Mouse (Mus musculus): ENCODE measurements around the gene Gpr88. TPM values are rescaled to one million over a fixed set of nuclear protein-coding genes. Genes with fewer than 3 reads are reported as not detected.

The Gpr88 gene
- not detected in 2 replicates for total RNA-seq (2017)

DNA sequence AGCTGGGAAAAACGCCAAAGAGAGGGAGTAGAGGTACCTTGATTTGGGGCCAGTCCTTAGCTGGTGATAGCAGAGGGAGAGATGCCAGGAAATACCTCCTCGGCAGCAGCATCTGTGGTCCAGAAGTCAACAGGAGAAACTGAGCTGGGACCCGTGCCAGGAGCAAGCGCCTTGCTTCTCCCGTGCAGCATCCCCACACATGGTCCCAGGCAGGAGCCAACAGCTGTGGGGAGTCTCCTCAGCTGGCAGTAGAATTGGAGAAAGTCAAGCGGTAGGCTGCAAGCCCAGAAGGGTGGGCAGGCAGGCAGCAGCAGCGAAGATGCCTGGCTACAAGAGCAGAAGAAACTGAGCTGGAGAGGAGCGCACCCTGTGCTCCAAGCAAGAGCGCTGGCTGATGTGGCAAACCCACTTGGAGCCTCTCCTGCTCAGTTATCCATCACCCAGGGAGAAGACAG lies at the start of gene Gpr88:
Gene Gpr88 (minus strand): TSS at position 427 of the 455 bp plus-strand sequence.
- no peak for ATAC-seq (replicated peaks; ENCODE audit: low read depth, poor library complexity, severe bottlenecking)

DNA sequence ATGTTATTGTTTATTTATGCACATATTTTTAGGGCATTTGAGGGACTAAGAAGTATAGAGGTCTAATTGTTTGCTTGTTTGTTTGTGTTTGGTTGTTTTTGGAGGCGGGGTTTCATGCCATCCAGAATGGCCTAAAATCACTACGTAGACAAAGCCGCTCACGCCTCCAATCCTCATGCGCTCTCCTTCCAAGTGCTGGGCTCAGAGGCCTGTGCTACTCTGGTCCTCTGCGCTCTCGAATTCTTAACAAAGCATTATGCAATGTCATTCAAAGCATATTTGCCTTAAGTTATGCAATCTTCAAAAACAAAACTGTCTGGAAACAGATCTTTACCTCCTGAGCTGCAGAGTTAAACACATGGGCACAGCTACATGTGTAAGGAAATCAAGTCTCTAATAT lies 49.3 kb upstream of the Gpr88 start:
- no peak for ATAC-seq (replicated peaks; ENCODE audit: low read depth, poor library complexity, severe bottlenecking)

DNA sequence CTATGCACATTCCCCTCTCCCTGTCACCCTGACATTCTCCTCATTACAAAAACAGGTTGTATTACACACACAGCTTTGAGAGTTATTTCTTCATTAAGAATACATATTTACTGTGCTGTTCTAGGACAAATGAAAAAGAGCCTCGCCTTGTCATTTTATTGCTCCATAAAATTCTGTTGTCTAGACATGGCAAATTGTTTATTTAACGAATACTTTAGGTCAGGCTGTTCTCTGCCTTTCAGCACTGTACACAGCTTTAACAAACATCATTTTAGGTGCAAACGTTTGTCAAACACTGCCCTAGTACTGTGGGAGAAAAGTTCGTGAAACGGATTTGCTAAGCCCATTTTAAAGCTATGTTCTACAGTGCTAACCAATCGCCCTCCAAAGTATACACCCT lies 48.5 kb upstream of the Gpr88 start:
- ATAC-seq (replicated peaks; ENCODE audit: low read depth, poor library complexity, severe bottlenecking): no peak

DNA sequence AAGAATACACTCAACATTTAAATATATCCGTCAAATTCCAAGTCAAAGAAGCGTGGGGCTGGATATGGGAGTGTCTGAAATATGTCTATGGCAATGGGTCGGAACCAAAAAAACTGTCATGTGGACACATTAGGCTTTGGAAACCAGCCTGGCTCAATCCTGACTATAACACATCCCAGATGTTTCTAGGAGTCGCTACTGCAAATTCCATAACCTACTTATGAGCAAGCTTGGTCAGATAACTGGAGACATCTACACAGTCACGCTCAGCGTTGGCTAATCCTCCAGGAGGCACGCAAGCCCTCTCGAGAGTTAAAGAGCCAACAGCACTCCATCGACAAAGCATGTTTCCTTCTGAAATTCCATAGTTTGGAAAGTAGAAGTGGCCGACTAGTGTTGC lies 45.4 kb upstream of the Gpr88 start:
- ATAC-seq (replicated peaks; ENCODE audit: low read depth, poor library complexity, severe bottlenecking): no peak

DNA sequence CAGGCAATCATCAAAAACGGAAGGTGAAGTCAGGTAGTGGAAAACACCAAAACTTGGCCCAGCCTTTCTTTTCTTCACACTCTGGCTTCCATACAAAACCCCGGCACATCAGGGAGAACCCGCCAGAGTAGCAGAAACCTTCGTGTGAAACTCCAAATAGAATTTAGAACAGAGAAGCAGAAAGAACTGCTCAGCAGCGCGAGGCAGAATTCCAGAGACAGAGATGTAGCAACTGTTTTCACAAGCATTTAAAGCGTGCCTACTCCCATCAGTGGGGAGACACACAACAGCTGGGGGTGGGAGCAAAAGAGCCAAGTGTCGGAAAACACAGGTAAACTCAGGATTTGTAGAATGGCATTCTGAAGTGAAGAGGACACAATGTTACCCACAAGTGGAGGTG lies 44.7 kb upstream of the Gpr88 start:
- ATAC-seq (replicated peaks; ENCODE audit: low read depth, poor library complexity, severe bottlenecking): no peak

DNA sequence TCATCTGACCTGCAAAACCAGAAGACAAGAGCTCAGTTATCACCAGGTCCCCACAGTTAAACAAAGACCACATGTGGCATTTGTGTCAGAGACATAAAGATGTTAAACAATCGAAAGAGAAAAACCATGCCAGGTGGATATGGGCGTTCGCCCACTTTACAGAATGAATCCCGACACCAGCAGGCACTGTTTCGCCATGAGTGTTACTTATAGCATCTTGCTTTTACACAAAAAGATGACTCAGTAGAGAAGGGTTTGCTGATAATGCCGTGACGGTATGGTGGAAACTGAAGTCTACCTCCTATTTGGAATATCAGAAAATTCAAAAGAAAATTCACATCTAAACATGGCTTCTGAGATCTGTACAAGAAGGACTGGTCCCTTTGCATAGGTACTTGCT lies 43.9 kb upstream of the Gpr88 start:
- no peak for ATAC-seq (replicated peaks; ENCODE audit: low read depth, poor library complexity, severe bottlenecking)

DNA sequence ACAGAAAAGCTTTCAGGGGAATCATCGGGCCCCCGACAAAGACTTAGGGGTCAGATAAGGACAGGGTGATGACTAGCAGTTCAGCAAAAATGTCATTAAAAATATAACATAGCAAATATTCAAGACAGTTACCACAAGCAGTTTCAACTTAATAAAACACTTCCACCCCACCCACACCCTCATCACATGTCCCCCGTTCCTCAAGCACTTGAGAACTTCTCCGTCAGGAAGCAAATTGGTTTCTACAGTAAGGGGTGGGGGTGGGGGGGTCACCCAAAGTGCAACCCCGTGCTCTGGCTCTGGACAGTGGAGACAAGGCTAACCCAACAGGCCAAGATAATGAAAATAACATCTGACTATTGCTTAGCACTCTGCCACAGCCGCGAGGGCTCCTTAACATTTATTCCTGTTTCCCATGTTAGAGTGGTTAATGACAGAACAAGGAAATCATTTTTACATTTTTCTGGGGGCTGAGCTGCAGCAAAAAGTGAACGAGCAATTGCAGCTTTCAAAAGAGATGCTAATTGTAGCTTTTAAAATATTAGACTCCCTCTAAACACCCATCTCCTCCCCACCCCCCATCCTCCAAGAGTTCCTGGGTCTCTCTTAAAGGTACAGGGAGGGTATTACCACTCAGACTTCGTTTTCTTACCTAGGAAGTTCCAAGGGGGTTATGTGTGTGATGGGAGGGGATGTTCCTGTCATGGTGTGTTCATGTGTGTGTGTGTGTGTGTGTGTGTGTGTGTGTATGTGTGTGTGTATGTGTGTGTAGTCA lies 36.9 kb upstream of the Gpr88 start:
- no peak for ATAC-seq (replicated peaks; ENCODE audit: low read depth, poor library complexity, severe bottlenecking)

DNA sequence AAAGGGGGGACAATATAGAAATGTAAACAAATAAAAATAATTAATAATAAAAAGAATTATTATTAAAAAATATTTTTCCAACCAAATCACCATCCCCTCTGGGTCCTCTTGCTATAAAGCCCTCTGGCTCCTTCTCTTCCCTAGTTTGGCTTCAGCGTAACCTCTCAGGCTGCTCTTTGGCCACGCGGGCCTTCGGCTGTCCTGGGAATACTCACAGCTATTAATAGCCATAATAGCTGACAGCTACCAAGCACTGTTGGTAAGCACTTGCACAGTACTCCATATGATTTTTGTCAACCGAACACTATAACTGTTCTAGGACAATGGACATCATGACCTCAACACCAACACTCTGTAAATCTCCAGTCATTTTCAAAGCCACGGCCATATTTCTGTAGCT lies 35.5 kb upstream of the Gpr88 start:
- no peak for ATAC-seq (replicated peaks; ENCODE audit: low read depth, poor library complexity, severe bottlenecking)

DNA sequence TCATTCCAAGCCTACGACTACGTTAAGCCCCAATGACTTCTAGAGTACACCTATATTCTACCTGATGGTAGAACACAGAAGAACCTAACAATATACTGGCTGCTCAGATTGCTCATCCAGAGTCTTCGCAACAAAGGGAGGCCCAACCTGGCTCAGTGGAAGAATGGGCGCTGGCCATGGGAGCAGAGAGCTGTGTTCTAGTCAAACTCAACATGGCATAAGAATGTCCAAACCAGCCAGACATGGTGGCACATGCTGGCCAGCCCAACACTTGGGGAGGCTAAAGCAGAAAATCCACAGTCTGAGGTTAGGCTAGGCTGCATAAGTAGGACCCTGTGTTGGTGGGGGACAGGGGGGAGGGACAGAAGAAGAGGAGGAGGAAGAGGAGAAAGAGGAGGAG lies 31.4 kb upstream of the Gpr88 start:
- ATAC-seq (replicated peaks; ENCODE audit: low read depth, poor library complexity, severe bottlenecking): no peak

DNA sequence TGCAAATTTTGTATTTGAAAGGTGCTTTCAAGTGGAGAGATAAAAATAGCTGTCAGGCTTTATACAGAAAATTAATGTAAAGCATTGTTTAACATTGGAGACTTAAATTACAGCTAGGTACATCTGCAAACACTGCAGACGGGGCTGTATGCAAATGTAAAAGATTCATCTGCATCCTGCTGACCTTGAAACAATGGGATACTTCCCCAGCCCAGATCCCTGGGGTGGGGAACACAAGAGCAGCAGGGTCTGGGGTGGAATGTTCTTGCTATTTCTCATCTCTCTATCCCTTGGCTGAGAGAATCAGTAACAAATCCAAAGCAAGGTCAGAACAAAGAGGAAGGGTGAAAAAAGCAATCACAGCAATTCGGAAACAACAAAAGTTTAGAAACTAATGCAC lies 30.7 kb upstream of the Gpr88 start:
- no peak for ATAC-seq (replicated peaks; ENCODE audit: low read depth, poor library complexity, severe bottlenecking)

DNA sequence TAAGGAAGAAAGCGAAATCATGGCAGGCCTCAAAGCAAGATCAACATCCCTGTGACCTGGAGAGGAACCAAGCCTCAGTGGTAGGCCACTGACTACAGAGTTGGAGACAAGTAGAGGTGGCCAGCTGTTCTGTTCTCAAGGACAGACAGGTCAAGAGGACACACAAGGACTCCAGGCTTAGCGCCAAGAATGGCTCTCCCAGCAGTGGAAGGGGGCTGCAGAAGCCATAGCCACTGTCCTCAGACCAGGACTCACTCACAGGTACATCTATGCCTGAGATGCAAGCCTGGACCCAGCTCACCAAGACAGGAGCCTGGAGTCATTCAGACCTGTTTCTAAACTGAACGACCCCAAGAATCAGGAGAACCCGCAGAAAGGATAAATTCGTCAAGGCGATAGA lies 28.4 kb upstream of the Gpr88 start:
- ATAC-seq (replicated peaks; ENCODE audit: low read depth, poor library complexity, severe bottlenecking): no peak

DNA sequence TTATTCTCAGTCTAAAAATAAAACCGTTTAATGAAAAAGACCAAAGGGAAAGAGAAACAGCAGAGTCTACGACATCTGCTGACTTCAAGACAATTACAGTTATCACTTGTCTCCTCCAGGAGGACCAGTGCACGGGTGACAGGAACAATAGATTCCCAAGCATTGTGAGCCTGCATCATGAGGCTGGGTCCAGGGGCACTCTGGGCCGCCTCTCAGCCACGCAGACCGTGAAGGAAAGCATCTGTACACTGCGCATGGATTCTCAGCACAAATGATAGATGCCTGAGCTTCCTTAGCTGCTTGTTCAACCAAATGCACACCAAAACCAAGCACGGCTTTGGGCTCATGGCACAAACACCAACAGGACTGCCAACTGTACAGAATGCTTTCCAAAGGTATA lies 23.8 kb upstream of the Gpr88 start:
- no peak for ATAC-seq (replicated peaks; ENCODE audit: low read depth, poor library complexity, severe bottlenecking)

DNA sequence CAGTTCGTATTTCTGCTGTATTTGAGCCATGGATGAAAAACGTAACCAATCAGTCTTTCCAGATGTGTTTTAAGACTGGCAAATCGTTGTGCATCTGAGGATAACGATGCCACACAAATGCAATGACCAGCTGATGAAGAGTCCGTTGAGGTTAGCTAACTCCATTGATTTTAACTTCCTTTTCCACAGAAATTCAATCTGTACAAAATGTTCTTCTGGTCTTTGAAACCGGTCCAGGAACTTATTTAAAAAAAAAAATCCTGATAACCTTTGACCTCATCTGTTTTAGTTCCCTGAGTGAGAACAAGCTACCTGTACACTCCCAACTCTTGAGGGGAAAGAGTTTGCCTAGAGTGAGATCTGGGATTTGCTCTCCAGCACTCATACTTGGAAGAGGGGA lies 18.4 kb upstream of the Gpr88 start:
- ATAC-seq (replicated peaks; ENCODE audit: low read depth, poor library complexity, severe bottlenecking): no peak

DNA sequence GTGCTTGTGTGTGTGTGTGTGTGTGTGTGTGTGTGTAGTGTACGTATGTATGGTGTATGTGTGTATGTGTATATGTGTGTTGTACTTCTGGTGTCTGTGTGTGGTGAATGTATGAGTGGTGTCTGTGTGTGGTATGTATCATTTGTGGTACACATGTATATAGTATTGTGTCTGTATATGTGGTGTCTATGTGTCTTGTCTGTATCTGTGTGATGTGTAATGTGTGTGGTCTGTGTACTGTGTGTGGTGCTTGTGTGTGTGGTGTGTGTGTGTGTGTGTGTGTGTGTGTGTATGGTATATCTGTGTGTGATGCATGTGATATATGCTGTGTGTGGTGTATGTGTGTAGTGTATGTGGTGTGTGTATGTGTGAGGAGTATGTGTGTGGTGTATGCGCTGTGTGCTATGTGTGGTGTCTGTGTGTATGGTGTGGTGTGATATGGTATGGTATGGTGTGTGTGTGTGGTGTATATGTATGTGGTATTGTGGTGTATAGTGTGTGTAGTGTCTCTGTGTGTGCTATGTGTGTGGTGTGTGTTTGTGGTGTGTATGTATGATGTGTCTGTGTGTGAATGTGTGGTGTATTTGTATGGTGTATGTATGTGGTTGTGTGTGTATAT lies 13.8 kb upstream of the Gpr88 start:
- ATAC-seq (replicated peaks; ENCODE audit: low read depth, poor library complexity, severe bottlenecking): 0 out of 2 replicates have a peak, but pooled peaks have one; percentile 15

DNA sequence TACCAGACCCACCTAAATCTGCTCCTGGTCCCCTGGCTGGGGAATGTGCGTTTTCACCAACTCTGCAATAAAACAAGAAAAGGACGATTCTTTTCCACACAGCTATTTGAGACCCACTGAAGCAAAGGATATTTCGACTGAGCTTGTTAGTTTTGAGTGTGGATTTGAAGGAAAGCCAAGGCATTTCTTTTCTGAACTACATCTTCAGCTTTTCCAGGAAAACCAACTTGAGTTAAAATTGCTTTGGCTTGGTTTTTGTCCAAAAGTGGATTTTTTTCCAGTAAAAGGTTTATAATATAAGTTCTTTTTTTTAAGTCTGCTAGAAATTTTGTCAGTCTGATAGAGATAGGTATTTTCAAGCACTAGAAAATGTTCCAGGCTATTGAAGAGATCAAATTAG lies 13.1 kb upstream of the Gpr88 start:
- no peak for ATAC-seq (replicated peaks; ENCODE audit: low read depth, poor library complexity, severe bottlenecking)

DNA sequence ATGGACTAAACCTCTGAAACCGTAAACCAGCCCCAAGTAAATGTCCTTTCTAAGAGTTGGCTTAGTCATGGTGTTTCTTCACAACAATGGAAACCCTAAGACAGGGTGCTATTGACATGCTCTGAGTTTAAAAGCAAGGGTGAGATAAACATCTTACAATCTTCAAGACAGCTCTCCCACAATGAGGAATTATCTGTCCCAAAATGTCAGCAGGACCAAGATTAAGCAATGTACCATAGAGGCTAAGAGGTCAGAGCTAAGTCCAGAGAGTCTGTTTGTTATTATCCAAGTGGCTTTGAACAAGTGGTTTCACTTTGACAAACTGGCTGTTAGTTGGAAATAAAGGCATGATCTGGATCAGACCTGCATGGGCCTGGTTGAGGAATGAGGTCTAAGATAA lies 10.7 kb upstream of the Gpr88 start:
- ATAC-seq (replicated peaks; ENCODE audit: low read depth, poor library complexity, severe bottlenecking): no peak

DNA sequence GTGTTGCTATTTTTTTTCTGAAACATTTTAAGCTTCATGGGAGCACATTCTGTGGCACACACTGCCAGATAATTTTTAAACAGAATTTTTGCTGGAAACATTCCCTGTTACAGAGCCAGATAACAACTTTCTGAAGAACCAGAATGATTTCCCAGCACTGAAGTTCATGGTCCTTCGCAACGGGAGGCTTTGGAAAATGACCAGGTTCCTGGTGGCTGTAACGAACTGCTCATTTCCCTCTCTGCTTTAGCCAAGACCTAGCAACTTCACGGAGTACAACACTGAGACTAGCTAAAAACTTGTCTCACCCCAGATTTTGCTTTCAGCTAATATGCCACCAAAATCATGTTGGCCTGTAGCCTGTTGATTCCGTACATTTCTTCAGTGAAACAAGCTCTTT lies 9.8 kb upstream of the Gpr88 start:
- ATAC-seq (replicated peaks; ENCODE audit: low read depth, poor library complexity, severe bottlenecking): no peak

DNA sequence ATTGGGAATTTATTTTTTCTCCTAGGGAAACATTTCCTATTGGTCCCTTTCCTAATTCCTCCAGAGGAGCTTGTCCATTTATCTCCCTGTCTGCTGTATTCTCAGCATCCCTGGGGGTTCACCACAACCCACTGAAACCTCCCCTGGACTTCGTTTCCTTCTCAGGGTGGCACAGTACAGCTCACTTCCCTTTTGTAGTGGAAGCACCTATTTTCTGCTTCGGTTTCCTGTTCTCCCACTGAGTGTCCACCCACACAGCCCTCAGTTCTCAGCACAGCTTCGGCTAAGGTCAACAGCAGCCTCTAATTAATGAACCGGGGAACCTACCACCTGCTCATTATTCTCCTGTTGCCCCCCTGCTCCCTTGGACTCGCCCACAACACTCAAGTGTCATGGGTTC lies 2.8 kb upstream of the Gpr88 start:
- ATAC-seq (replicated peaks; ENCODE audit: low read depth, poor library complexity, severe bottlenecking): peak; percentile 67

DNA sequence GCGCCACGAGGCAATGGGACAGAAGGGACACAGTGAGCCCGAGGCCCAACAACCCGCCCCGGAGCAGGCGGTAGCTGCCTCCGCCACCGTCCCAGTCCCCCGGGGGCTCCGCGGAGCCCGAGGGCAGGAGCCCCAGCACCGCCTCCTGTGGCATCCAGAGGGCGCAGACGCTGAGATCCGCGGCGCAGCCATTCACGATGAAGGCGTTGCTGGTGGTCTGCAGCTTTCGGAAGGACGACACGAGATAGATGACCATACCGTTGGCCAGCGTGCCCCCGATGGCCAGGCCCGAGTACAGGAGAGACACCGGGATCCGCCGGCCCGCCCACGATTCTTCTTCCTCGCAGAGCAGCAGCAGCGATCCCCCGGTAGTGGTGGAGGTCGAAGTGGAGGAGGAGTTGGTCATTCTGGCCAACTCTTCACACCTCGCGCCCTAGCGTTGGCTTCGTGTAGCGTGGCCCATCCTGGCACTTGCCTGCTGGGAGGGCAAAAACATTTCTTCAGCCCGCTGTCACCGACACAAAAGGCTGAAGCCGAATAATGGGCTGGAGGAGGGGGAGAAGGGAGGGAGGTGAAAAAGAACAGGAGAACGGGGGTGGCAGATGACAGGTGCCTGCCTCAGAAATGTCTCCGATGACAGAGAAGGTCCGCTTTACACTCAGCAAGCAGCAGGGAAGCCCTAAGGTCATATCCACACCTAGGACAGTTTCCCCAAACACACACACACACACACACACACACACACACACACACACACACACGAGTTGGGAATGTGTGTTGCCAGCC lies 855 bp downstream of the Gpr88 start:
- ATAC-seq (replicated peaks; ENCODE audit: low read depth, poor library complexity, severe bottlenecking): peak; percentile 43

DNA sequence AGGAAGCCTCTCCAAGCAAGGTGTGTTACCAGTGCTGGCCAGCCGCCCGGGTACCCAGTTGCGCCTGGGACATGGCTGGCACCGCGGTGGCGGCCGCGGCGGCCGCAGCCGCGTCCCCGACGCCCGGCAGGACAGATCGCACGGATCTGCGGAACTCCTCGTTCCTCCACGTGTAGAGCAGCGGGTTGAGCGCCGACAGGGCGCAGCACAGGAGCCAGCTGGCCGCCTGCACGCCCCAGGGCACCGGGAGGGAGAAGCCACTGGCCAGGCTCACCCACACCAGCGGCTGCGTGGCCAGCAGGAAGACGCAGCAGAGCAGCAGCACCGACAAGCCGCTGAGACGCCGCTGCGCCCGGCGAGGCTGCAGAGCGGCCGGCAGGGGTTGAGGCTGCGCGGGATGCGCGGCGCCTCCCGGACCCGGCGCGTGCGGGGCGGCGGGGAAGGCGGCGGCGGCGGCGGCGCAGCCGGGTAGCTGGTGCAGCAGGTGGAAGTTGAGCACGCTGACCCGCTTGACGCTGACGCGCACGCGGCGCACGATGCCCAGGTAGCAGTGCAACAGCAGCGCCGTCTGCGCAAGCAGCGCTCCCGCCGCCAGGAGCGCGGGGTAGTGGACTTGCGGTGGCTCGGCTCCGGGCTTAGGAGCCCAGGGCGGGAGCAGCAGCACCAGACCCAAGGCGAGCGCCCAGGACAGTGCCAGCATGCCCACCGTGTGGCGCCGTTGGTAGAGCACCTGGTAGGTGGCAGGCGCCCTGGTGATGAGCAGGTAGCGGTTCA lies 1.6 kb downstream of the Gpr88 start:
- peak; percentile 28 for ATAC-seq (replicated peaks; ENCODE audit: low read depth, poor library complexity, severe bottlenecking)

Measured in common myeloid progenitor, adult 5-6 weeks (primary cell).